Mouse (Mus musculus): ENCODE measurements at regions not wholly inside any gene's neighbourhood (a gene's known extent, or its start where the extent isn't known, plus 50 kb on each side); places are given as distances from the start of the nearest gene placed in this dataset.

GRCm38 (mm10) chr14:14612245-14612644 is 89.8 kb upstream of the Slc4a7 start:
- TF ChIP-seq POLR2A (IDR thresholded peaks at IDR 0.05; ENCODE audit: insufficient read depth, low read length) = no peak
- no peak for TF ChIP-seq CTCF (IDR thresholded peaks at IDR 0.05; ENCODE audit: low read depth, low read length)

All from ES-Bruce4 (cell line).